Mouse (Mus musculus) forebrain, embryonic 12.5 days (tissue): ENCODE measurements around the gene Scn4a. TPM values are rescaled to one million over a fixed set of nuclear protein-coding genes. Genes with fewer than 3 reads are reported as not detected.

Experiments
- ATAC-seq: fragments of 200-750 bp; cut with Nextera tagmentation; 2 replicates; pipeline ENCODE4 v1.8.0; 2017; ENCODE audit warnings: moderate TSS enrichment; ENCODE audit not compliant: low FRiP score
- H3K27ac ChIP-seq: fragments of 300-500 bp; sonication (generic); 2 replicates; pipeline ENCODE4 v1.5.1; 2016; ENCODE audit warnings: mild to moderate bottlenecking
- H3K27me3 ChIP-seq: fragments of 300-500 bp; sonication (generic); 2 replicates; pipeline ENCODE4 v1.6.1; 2016; ENCODE audit warnings: mild to moderate bottlenecking
- H3K36me3 ChIP-seq: fragments of 300-500 bp; sonication (generic); replicated peaks from 2 replicates; pipeline ENCODE4 v1.6.1; 2016; ENCODE audit warnings: mild to moderate bottlenecking
- H3K4me1 ChIP-seq: fragments of 300-500 bp; sonication (generic); 2 replicates; pipeline ENCODE4 v1.6.1; 2016
- H3K4me2 ChIP-seq: fragments of 300-500 bp; sonication (generic); 2 replicates; pipeline ENCODE4 v1.6.1; 2016; ENCODE audit warnings: mild to moderate bottlenecking, moderate library complexity
- H3K4me3 ChIP-seq: fragments of 300-500 bp; sonication (generic); replicated peaks from 2 replicates; pipeline ENCODE4 v1.5.1; 2016; ENCODE audit warnings: mild to moderate bottlenecking
- H3K9ac ChIP-seq: fragments of 300-500 bp; sonication (generic); 2 replicates; pipeline ENCODE4 v1.6.1; 2016; ENCODE audit warnings: mild to moderate bottlenecking
- H3K9me3 ChIP-seq: fragments of 300-500 bp; sonication (generic); 2 replicates; pipeline ENCODE4 v1.6.1; 2016
- WGBS: fragments of 180-500 bp; shearing (Covaris S2); methylation state at CpG from one replicate; pipeline ENCODE4 v1.1.7; 2016; 5-methylcytosine and 5-hydroxymethylcytosine counted together
- polyA plus RNA-seq: library from polyadenylated mRNA; unstranded; fragments of >200 nt; fragmentation: Nextera tagmentation; extraction: Ambion mirVana; gene quantifications from 2 replicates; pipeline ENCODE4 v1.2.1, GENCODE M21; 2016

The Scn4a gene
- polyA plus RNA-seq, 1 experiment from 2014 or later, result 0.03 TPM

- H3K27ac ChIP-seq, result no peak overlapping the region
- WGBS, result 82% methylated on average over 6 of the region's 6 CpGs
- ATAC-seq, result no peak
Observed at GRCm38 (mm10) chr11:106329128-106329527, 24.0 kb downstream of the Scn4a start.

GRCm38 (mm10) chr11:106328521-106328920, 24.6 kb downstream of the Scn4a start:
- Histone ChIP-seq H3K4me3 (no peak overlapping the region), H3K4me1 (no peaks in the 10 kb centered on the region), H3K9ac (no peak overlapping the region), H3K4me2 (no peak overlapping the region), H3K27me3 (peaks cover 6% of the 10 kb centered on the region; the same call in 1 of the 2 replicates), H3K9me3 (no peaks in the 10 kb centered on the region), H3K27ac (no peak overlapping the region), H3K36me3 (no peaks in the 10 kb centered on the region)
- ATAC-seq, result no peak
- WGBS, result 74% methylated on average over 5 of the region's 5 CpGs

More at GRCm38 (mm10) chr11:106329128-106329527, 24.0 kb downstream of the Scn4a start:
- H3K9ac ChIP-seq, result no peak overlapping the region
- H3K9me3 ChIP-seq, result no peaks in the 10 kb centered on the region
- no peak overlapping the region for H3K4me2 ChIP-seq
- H3K27me3 ChIP-seq, result peaks cover 6% of the 10 kb centered on the region; the same call in 1 of the 2 replicates
- H3K36me3 ChIP-seq, result no peaks in the 10 kb centered on the region
- H3K4me1 ChIP-seq, result no peaks in the 10 kb centered on the region
- no peak overlapping the region for H3K4me3 ChIP-seq

GRCm38 (mm10) chr11:106326475-106326874, 26.6 kb downstream of the Scn4a start:
- Histone ChIP-seq H3K27ac (no peak overlapping the region), H3K27me3 (peaks cover 6% of the 10 kb centered on the region; the same call in 1 of the 2 replicates), H3K4me2 (no peak overlapping the region), H3K9me3 (no peaks in the 10 kb centered on the region), H3K4me1 (no peaks in the 10 kb centered on the region), H3K9ac (no peak overlapping the region), H3K36me3 (no peaks in the 10 kb centered on the region), H3K4me3 (no peak overlapping the region)
- no peak for ATAC-seq
- WGBS, result 89% methylated on average over 8 of the region's 8 CpGs

- no peak overlapping the region for H3K4me3 ChIP-seq
- H3K27me3 ChIP-seq, result peaks cover 6% of the 10 kb centered on the region; the same call in 1 of the 2 replicates
- no peaks in the 10 kb centered on the region for H3K4me1 ChIP-seq
- no peaks in the 10 kb centered on the region for H3K9me3 ChIP-seq
- H3K4me2 ChIP-seq, result no peak overlapping the region
- no peak overlapping the region for H3K27ac ChIP-seq
- WGBS, result 70% methylated on average over 8 of the region's 8 CpGs
- no peaks in the 10 kb centered on the region for H3K36me3 ChIP-seq
- no peak overlapping the region for H3K9ac ChIP-seq
- ATAC-seq, result no peak
Observed at GRCm38 (mm10) chr11:106325566-106326206, 27.4 kb downstream of the Scn4a start.

- no peak overlapping the region for H3K4me2 ChIP-seq
- H3K27ac ChIP-seq, result no peak overlapping the region
- no peaks in the 10 kb centered on the region for H3K4me1 ChIP-seq
- H3K27me3 ChIP-seq, result peaks cover 6% of the 10 kb centered on the region; the same call in 1 of the 2 replicates
- H3K9me3 ChIP-seq, result no peaks in the 10 kb centered on the region
- H3K9ac ChIP-seq, result no peak overlapping the region
- no peak for ATAC-seq
- 71% methylated on average over 5 of the region's 5 CpGs for WGBS
- no peak overlapping the region for H3K4me3 ChIP-seq
- no peaks in the 10 kb centered on the region for H3K36me3 ChIP-seq
Observed at GRCm38 (mm10) chr11:106324858-106325257, 28.2 kb downstream of the Scn4a start.

- Histone ChIP-seq H3K4me2 (no peak overlapping the region), H3K4me3 (no peak overlapping the region), H3K36me3 (no peaks in the 10 kb centered on the region), H3K27ac (no peak overlapping the region), H3K4me1 (no peaks in the 10 kb centered on the region), H3K9ac (no peak overlapping the region), H3K27me3 (no peaks in the 10 kb centered on the region), H3K9me3 (no peaks in the 10 kb centered on the region)
- 80% methylated on average over 21 of the region's 21 CpGs for WGBS
- ATAC-seq, result no peak
Observed at GRCm38 (mm10) chr11:106318406-106319366, 34.4 kb downstream of the Scn4a start.

- H3K9me3 ChIP-seq, result no peaks in the 10 kb centered on the region
- ATAC-seq, result no peak
- no peak overlapping the region for H3K9ac ChIP-seq
Observed at GRCm38 (mm10) chr11:106317801-106318200, 35.3 kb downstream of the Scn4a start.

GRCm38 (mm10) chr11:106316416-106316815, 36.7 kb downstream of the Scn4a start:
- no peak for ATAC-seq
- Histone ChIP-seq H3K4me3 (no peak overlapping the region), H3K27me3 (no peaks in the 10 kb centered on the region), H3K4me2 (no peak overlapping the region), H3K9me3 (no peaks in the 10 kb centered on the region), H3K4me1 (no peaks in the 10 kb centered on the region), H3K36me3 (no peaks in the 10 kb centered on the region), H3K9ac (no peak overlapping the region), H3K27ac (no peak overlapping the region)
- 86% methylated on average over 1 of the region's 1 CpGs for WGBS

More at GRCm38 (mm10) chr11:106317801-106318200, 35.3 kb downstream of the Scn4a start:
- Histone ChIP-seq H3K36me3 (no peaks in the 10 kb centered on the region), H3K4me3 (no peak overlapping the region), H3K4me2 (no peak overlapping the region), H3K27me3 (no peaks in the 10 kb centered on the region), H3K4me1 (no peaks in the 10 kb centered on the region), H3K27ac (no peak overlapping the region)
- WGBS, result 81% methylated on average over 7 of the region's 7 CpGs

- Histone ChIP-seq H3K9ac (no peak within 1 kb of the TSS), H3K4me3 (no peak within 1 kb of the TSS), H3K4me2 (no peak within 1 kb of the TSS), H3K27me3 (no peaks in the 10 kb centered on the region), H3K27ac (no peak within 1 kb of the TSS), H3K9me3 (no peaks in the 10 kb centered on the region), H3K36me3 (no peaks in the 10 kb centered on the region), H3K4me1 (no peaks in the 10 kb centered on the region)
- WGBS, result 87% methylated on average over 9 of the region's 9 CpGs
- no peak for ATAC-seq
Observed at GRCm38 (mm10) chr11:106314333-106314812, 38.7 kb downstream of the Scn4a start, which contains the start of gene Cd79b. Gene Cd79b (minus strand): TSS chr11:106314762.

GRCm38 (mm10) chr11:106313533-106313932, 39.6 kb downstream of the Scn4a start:
- WGBS, result 76% methylated on average over 5 of the region's 5 CpGs
- ATAC-seq, result no peak
- H3K9me3 ChIP-seq, result no peaks in the 10 kb centered on the region
- H3K9ac ChIP-seq, result no peak overlapping the region
- no peaks in the 10 kb centered on the region for H3K4me1 ChIP-seq
- H3K27me3 ChIP-seq, result no peaks in the 10 kb centered on the region
- H3K4me2 ChIP-seq, result no peak overlapping the region
- H3K27ac ChIP-seq, result no peak overlapping the region
- H3K36me3 ChIP-seq, result no peaks in the 10 kb centered on the region
- no peak overlapping the region for H3K4me3 ChIP-seq

GRCm38 (mm10) chr11:106310123-106310522, 43.0 kb downstream of the Scn4a start:
- WGBS, result 73% methylated on average over 5 of the region's 5 CpGs
- H3K4me3 ChIP-seq, result no peak overlapping the region
- no peak overlapping the region for H3K9ac ChIP-seq
- H3K9me3 ChIP-seq, result no peaks in the 10 kb centered on the region
- H3K27ac ChIP-seq, result no peak overlapping the region
- H3K4me1 ChIP-seq, result no peaks in the 10 kb centered on the region
- H3K27me3 ChIP-seq, result no peaks in the 10 kb centered on the region
- no peak for ATAC-seq
- H3K4me2 ChIP-seq, result no peak overlapping the region
- no peaks in the 10 kb centered on the region for H3K36me3 ChIP-seq

GRCm38 (mm10) chr11:106308162-106308561, 44.9 kb downstream of the Scn4a start:
- Histone ChIP-seq H3K27ac (no peak overlapping the region), H3K27me3 (no peaks in the 10 kb centered on the region), H3K9me3 (no peaks in the 10 kb centered on the region), H3K4me3 (no peak overlapping the region), H3K9ac (no peak overlapping the region), H3K4me2 (no peak overlapping the region), H3K4me1 (no peaks in the 10 kb centered on the region), H3K36me3 (no peaks in the 10 kb centered on the region)
- WGBS, result 88% methylated on average over 11 of the region's 11 CpGs
- no peak for ATAC-seq
